Mouse (Mus musculus): ENCODE results near the gene Gm15080. TPM values are rescaled to one million over a fixed set of nuclear protein-coding genes. Genes with fewer than 3 reads are reported as not detected.
"Not testable (repeated sequence)": the region's sequence is repeated elsewhere in the genome, so short reads cannot be mapped to it uniquely, and the experiment has no call there.

Gene Gm15080
- total RNA-seq (2015; ENCODE audit: low replicate concordance) (not detected in 2 replicates), total RNA-seq (2017; ENCODE audit: low replicate concordance) (not detected in 2 replicates)

DNA sequence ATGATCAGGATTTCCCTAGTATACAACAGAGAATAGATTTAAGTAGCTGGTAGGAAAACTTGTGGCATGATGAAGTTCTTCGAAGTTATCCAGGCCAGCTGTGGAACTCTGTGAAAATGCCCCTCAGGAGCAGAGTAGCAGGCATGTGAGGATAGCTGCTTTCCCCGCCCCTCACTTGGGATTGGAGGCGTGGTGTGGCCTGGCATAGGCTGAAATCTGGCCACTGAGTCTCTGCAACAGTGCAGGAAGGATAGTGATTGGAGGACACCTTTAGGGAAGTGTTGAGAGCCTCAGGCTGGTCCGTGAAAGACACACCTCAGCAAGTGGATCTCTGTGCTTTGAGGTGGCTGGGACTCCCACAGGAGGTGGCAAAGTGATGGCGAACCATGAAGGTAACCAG, at the start of gene Gm15080:
Gm15080 (plus strand) TSS at position 301 of the 400 bp plus-strand sequence.
- ATAC-seq (replicated peaks; ENCODE audit: low FRiP score, poor library complexity, severe bottlenecking), result not testable (repeated sequence)

Other genes with a start within 250 kb of the Gm15080 start
- not detected in 2 replicates for gene Gm15128, start 227.0 kb upstream of the Gm15080 start, total RNA-seq (2015; ENCODE audit: low replicate concordance)
- gene Gm15128, start 227.0 kb upstream of the Gm15080 start, total RNA-seq (2017; ENCODE audit: low replicate concordance), result not detected in 2 replicates
- not detected in 2 replicates for gene Gm15107, start 187.7 kb downstream of the Gm15080 start, total RNA-seq (2015; ENCODE audit: low replicate concordance)
- gene Gm15107, start 187.7 kb downstream of the Gm15080 start, total RNA-seq (2017; ENCODE audit: low replicate concordance), result not detected in 2 replicates

Data from erythroblast, adult 5-6 weeks (primary cell).